Mouse (Mus musculus): ENCODE measurements around the gene Mtmr12.

- no peak for TF ChIP-seq CTCF (IDR thresholded peaks at IDR 0.05; ENCODE audit: extremely low read depth, insufficient read depth, low read length)
- TF ChIP-seq POLR2A (IDR thresholded peaks at IDR 0.05; ENCODE audit: extremely low read depth, insufficient read depth, low read length), result no peak
Observed at GRCm38 (mm10) chr15:12250350-12250749, 45.5 kb downstream of the Mtmr12 start.

Measured in cortical plate, adult 2 months (tissue).